Mouse (Mus musculus) thymus, adult 2 months (tissue): ENCODE measurements around the gene Myrf. TPM values are rescaled to one million over a fixed set of nuclear protein-coding genes. Genes with fewer than 3 reads are reported as not detected.
"Not testable (repeated sequence)": the region's sequence is repeated elsewhere in the genome, so short reads cannot be mapped to it uniquely, and the experiment has no call there.

Source experiments
- DNase-seq: peaks from one replicate; pipeline ENCODE4 v3.0.0; 2021
- H3K27ac ChIP-seq: fragments of 200-500 bp; 2 replicates; pipeline ENCODE4 v1.5.1; 2012; ENCODE audit warnings: low read length, control low read depth; ENCODE audit not compliant: control insufficient read depth, insufficient read depth
- H3K27me3 ChIP-seq: fragments of 200-500 bp; 2 replicates; pipeline ENCODE4 v1.6.1; 2012; ENCODE audit warnings: mild to moderate bottlenecking, low read length, moderate library complexity, mixed read lengths; ENCODE audit not compliant: control insufficient read depth, insufficient read depth
- H3K36me3 ChIP-seq: fragments of 200-500 bp; 2 replicates; pipeline ENCODE4 v1.6.1; 2012; ENCODE audit warnings: mild to moderate bottlenecking, low read length, moderate library complexity; ENCODE audit not compliant: control insufficient read depth, insufficient read depth
- H3K4me1 ChIP-seq: fragments of 200-500 bp; replicated peaks from 2 replicates; pipeline ENCODE4 v1.6.1; 2012; ENCODE audit warnings: low read length; ENCODE audit not compliant: control insufficient read depth, insufficient read depth
- H3K4me3 ChIP-seq: fragments of 200-500 bp; 2 replicates; pipeline ENCODE4 v1.5.1; 2012; ENCODE audit warnings: mild to moderate bottlenecking, low read length, control low read depth, moderate library complexity; ENCODE audit not compliant: control insufficient read depth, insufficient read depth
- CTCF ChIP-seq: fragments of 200-500 bp; IDR thresholded peaks from 2 replicates; pipeline ENCODE4 v1.5.1; 2012; ENCODE audit warnings: mild to moderate bottlenecking, control low read depth, low read length, moderate library complexity, borderline replicate concordance; ENCODE audit not compliant: control insufficient read depth, poor library complexity, insufficient read depth; ENCODE audit errors: extremely low read depth
- POLR2A ChIP-seq: fragments of 200-500 bp; IDR thresholded peaks from 2 replicates; pipeline ENCODE4 v1.6.1; 2012; ENCODE audit warnings: mild to moderate bottlenecking, low read length, control low read depth, moderate library complexity; ENCODE audit not compliant: control insufficient read depth, poor library complexity, insufficient read depth; ENCODE audit errors: extremely low read depth
- WGBS: fragments of 180-500 bp; shearing (Covaris S2); methylation state at CpG from one replicate; pipeline ENCODE4 v1.1.7; 2018; 5-methylcytosine and 5-hydroxymethylcytosine counted together
- polyA plus RNA-seq: library from polyadenylated mRNA; depleted of rRNA; stranded (reverse); fragments of >200 nt; gene quantifications from 2 replicates; pipeline ENCODE4 v1.2.3, GENCODE M21; 2012; rRNA removed

Myrf gene
- polyA plus RNA-seq, 1 experiment, result 4.9 TPM

GRCm38 (mm10) chr19:10169179-10169578, 71.4 kb downstream of the Myrf start:
- Histone ChIP-seq H3K36me3 (no peaks in the 10 kb centered on the region), H3K4me1 (0 out of 2 replicates have a peak, but pooled peaks cover 3% of the 10 kb centered on the region)

GRCm38 (mm10) chr19:10168441-10168840, 72.1 kb downstream of the Myrf start:
- Histone ChIP-seq H3K4me1 (0 out of 2 replicates have a peak, but pooled peaks cover 3% of the 10 kb centered on the region), H3K36me3 (no peaks in the 10 kb centered on the region), H3K27me3 (no peaks in the 10 kb centered on the region), H3K4me3 (no peak overlapping the region), H3K27ac (no peak overlapping the region)
- WGBS, result 90% methylated on average over 3 of the region's 3 CpGs
- no peak for TF ChIP-seq CTCF
- TF ChIP-seq POLR2A, result no peak
- DNase-seq, result no peak

More at GRCm38 (mm10) chr19:10169179-10169578, 71.4 kb downstream of the Myrf start:
- TF ChIP-seq CTCF (no peak), POLR2A (no peak)
- H3K27me3 ChIP-seq, result no peaks in the 10 kb centered on the region
- H3K4me3 ChIP-seq, result no peak overlapping the region
- no peak overlapping the region for H3K27ac ChIP-seq
- DNase-seq, result no peak

DNA sequence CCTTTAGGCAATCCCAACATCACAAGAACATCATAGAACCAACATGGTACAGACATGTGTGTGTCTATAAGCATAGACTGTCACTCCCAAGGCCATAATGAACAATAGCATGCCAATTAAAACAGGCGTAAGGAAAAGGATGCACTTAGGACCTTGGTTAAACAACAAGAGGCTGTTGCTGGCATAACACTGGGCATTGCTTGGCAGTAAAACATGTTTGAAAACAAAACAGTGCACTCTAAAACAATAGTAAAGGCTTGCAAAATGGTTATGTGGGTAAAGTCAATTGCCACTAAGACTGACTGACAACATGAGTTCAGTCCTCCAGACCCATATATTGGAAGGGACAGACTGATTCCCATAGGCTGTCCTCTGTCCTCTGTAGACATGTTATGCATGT, 72.6 kb downstream of the Myrf start:
- Histone ChIP-seq H3K27ac (no peak overlapping the region), H3K4me3 (no peak overlapping the region), H3K27me3 (no peaks in the 10 kb centered on the region), H3K36me3 (no peaks in the 10 kb centered on the region), H3K4me1 (no peaks in the 10 kb centered on the region)
- DNase-seq, result no peak
- TF ChIP-seq CTCF (no peak), POLR2A (no peak)
- 96% methylated on average over 1 of the region's 1 CpGs for WGBS

- Histone ChIP-seq H3K36me3 (no peaks in the 10 kb centered on the region), H3K4me3 (no peak overlapping the region), H3K27me3 (no peaks in the 10 kb centered on the region), H3K27ac (no peak overlapping the region), H3K4me1 (no peaks in the 10 kb centered on the region)
- no peak for TF ChIP-seq POLR2A
- no peak for TF ChIP-seq CTCF
- no peak for DNase-seq
- WGBS, result 65% methylated on average over 4 of the region's 4 CpGs
Measured at GRCm38 (mm10) chr19:10167112-10167511, 73.4 kb downstream of the Myrf start.

GRCm38 (mm10) chr19:10165928-10166327, 74.6 kb downstream of the Myrf start:
- H3K27me3 ChIP-seq, DNase-seq, H3K27ac ChIP-seq, H3K4me1 ChIP-seq, H3K4me3 ChIP-seq, H3K36me3 ChIP-seq: not testable (repeated sequence)
- WGBS, result 94% methylated on average over 4 of the region's 4 CpGs

GRCm38 (mm10) chr19:10163896-10164295, 76.7 kb downstream of the Myrf start:
- H3K4me1 ChIP-seq, result no peaks in the 10 kb centered on the region
- H3K27ac ChIP-seq, result no peak overlapping the region
- TF ChIP-seq CTCF, result no peak
- TF ChIP-seq POLR2A, result no peak
- no peaks in the 10 kb centered on the region for H3K27me3 ChIP-seq
- DNase-seq, result no peak
- WGBS, result 92% methylated on average over 3 of the region's 3 CpGs
- H3K36me3 ChIP-seq, result no peaks in the 10 kb centered on the region
- no peak overlapping the region for H3K4me3 ChIP-seq

Other genes starting within 250 kb of the Myrf start
- 0.31 and 0.33 TPM in 2 replicates for gene Best1, start 239.1 kb downstream of the Myrf start, polyA plus RNA-seq
- gene Rab3il1, start 239.1 kb downstream of the Myrf start, polyA plus RNA-seq, result 12.8 and 15.7 TPM in 2 replicates
- gene Fads3, start 199.2 kb downstream of the Myrf start, polyA plus RNA-seq, result 13.6 and 19.9 TPM in 2 replicates
- gene Fads2, start 139.0 kb downstream of the Myrf start, polyA plus RNA-seq, result 36.3 and 45.6 TPM in 2 replicates
- gene Fads1, start 57.9 kb downstream of the Myrf start, polyA plus RNA-seq, result 50.2 and 51.4 TPM in 2 replicates
- gene Tmem258, start 36.7 kb downstream of the Myrf start, polyA plus RNA-seq, result 159 and 189 TPM in 2 replicates
- gene Fen1, start 36.6 kb downstream of the Myrf start, polyA plus RNA-seq, result 43.8 and 57.8 TPM in 2 replicates
- 3.0 and 3.2 TPM in 2 replicates for gene Dagla, start 64.1 kb upstream of the Myrf start, polyA plus RNA-seq
- gene Syt7, start 148.3 kb upstream of the Myrf start, polyA plus RNA-seq, result 1.8 and 2.7 TPM in 2 replicates
- 0.42 and 0.59 TPM in 2 replicates for gene Lrrc10b, start 216.7 kb upstream of the Myrf start, polyA plus RNA-seq
- gene Ppp1r32, start 242.2 kb upstream of the Myrf start, polyA plus RNA-seq, result 2.0 and 2.1 TPM in 2 replicates